Mouse (Mus musculus) hindbrain, embryonic 12.5 days (tissue): ENCODE results near the gene Dab2. TPM values are rescaled to one million over a fixed set of nuclear protein-coding genes. Genes with fewer than 3 reads are reported as not detected.

Experiments
- ATAC-seq: fragments of 200-750 bp; cut with Nextera tagmentation; 2 replicates; pipeline ENCODE4 v1.8.0; 2017; ENCODE audit warnings: moderate TSS enrichment; ENCODE audit not compliant: low FRiP score
- H3K27ac ChIP-seq: fragments of 300-500 bp; sonication (generic); 2 replicates; pipeline ENCODE4 v1.5.1; 2016; ENCODE audit warnings: mild to moderate bottlenecking
- H3K27me3 ChIP-seq: fragments of 300-500 bp; sonication (generic); 2 replicates; pipeline ENCODE4 v1.6.1; 2016; ENCODE audit warnings: mild to moderate bottlenecking
- H3K36me3 ChIP-seq: fragments of 300-500 bp; sonication (generic); 2 replicates; pipeline ENCODE4 v1.6.1; 2016; ENCODE audit warnings: mild to moderate bottlenecking
- H3K4me1 ChIP-seq: fragments of 300-500 bp; sonication (generic); 2 replicates; pipeline ENCODE4 v1.6.1; 2016
- H3K4me2 ChIP-seq: fragments of 300-500 bp; sonication (generic); replicated peaks from 2 replicates; pipeline ENCODE4 v1.6.1; 2016; ENCODE audit warnings: mild to moderate bottlenecking
- H3K4me3 ChIP-seq: fragments of 300-500 bp; sonication (generic); 2 replicates; pipeline ENCODE4 v1.5.1; 2016; ENCODE audit warnings: mild to moderate bottlenecking
- H3K9ac ChIP-seq: fragments of 300-500 bp; sonication (generic); 2 replicates; pipeline ENCODE4 v1.6.1; 2016; ENCODE audit warnings: mild to moderate bottlenecking, moderate library complexity
- H3K9me3 ChIP-seq: fragments of 300-500 bp; sonication (generic); replicated peaks from 2 replicates; pipeline ENCODE4 v1.6.1; 2016; ENCODE audit warnings: mild to moderate bottlenecking
- WGBS: fragments of 180-500 bp; shearing (Covaris S2); methylation state at CpG from one replicate; pipeline ENCODE4 v1.1.7; 2016; 5-methylcytosine and 5-hydroxymethylcytosine counted together
- polyA plus RNA-seq: library from polyadenylated mRNA; unstranded; fragments of >200 nt; fragmentation: Nextera tagmentation; extraction: Ambion mirVana; gene quantifications from 2 replicates; pipeline ENCODE4 v1.2.1, GENCODE M21; 2016

The Dab2 gene
- polyA plus RNA-seq = 63.5 and 81.0 TPM in 2 replicates

GRCm38 (mm10) chr15:6299554-6299953, at the start of gene Dab2:
Dab2 (plus strand) TSS chr15:6299788.
- Histone ChIP-seq H3K27me3 (no peaks in the 10 kb centered on the region), H3K27ac (no peak within 1 kb of the TSS), H3K9ac (no peak within 1 kb of the TSS), H3K4me1 (no peaks in the 10 kb centered on the region), H3K4me2 (no peak within 1 kb of the TSS), H3K36me3 (no peaks in the 10 kb centered on the region), H3K4me3 (no peak within 1 kb of the TSS), H3K9me3 (no peaks in the 10 kb centered on the region)
- no peak for ATAC-seq
- WGBS = 83% methylated on average over 3 of the region's 3 CpGs

GRCm38 (mm10) chr15:6253471-6253870, 46.1 kb upstream of the Dab2 start:
- 95% methylated on average over 2 of the region's 2 CpGs for WGBS
- H3K4me1 ChIP-seq = no peaks in the 10 kb centered on the region
- no peak overlapping the region for H3K9ac ChIP-seq
- no peaks in the 10 kb centered on the region for H3K27me3 ChIP-seq
- H3K27ac ChIP-seq = no peak overlapping the region
- H3K4me2 ChIP-seq = no peak overlapping the region
- H3K4me3 ChIP-seq = no peak overlapping the region
- ATAC-seq = no peak
- H3K36me3 ChIP-seq = no peaks in the 10 kb centered on the region
- H3K9me3 ChIP-seq = no peaks in the 10 kb centered on the region

GRCm38 (mm10) chr15:6254383-6254782, 45.2 kb upstream of the Dab2 start:
- 92% methylated on average over 2 of the region's 2 CpGs for WGBS
- Histone ChIP-seq H3K9ac (no peak overlapping the region), H3K36me3 (no peaks in the 10 kb centered on the region), H3K27ac (no peak overlapping the region), H3K4me3 (no peak overlapping the region), H3K9me3 (no peaks in the 10 kb centered on the region), H3K27me3 (no peaks in the 10 kb centered on the region), H3K4me2 (no peak overlapping the region), H3K4me1 (no peaks in the 10 kb centered on the region)
- no peak for ATAC-seq

GRCm38 (mm10) chr15:6257049-6257448, 42.5 kb upstream of the Dab2 start:
- no peak overlapping the region for H3K9ac ChIP-seq
- no peaks in the 10 kb centered on the region for H3K4me1 ChIP-seq
- H3K4me2 ChIP-seq = no peak overlapping the region
- ATAC-seq = no peak
- H3K36me3 ChIP-seq = no peaks in the 10 kb centered on the region
- H3K27me3 ChIP-seq = no peaks in the 10 kb centered on the region
- no peaks in the 10 kb centered on the region for H3K9me3 ChIP-seq
- whole genome bisulfite sequencing = 85% methylated on average over 2 of the region's 2 CpGs
- no peak overlapping the region for H3K4me3 ChIP-seq
- no peak overlapping the region for H3K27ac ChIP-seq

GRCm38 (mm10) chr15:6259957-6260740, 39.4 kb upstream of the Dab2 start:
- Histone ChIP-seq H3K36me3 (no peaks in the 10 kb centered on the region), H3K27me3 (no peaks in the 10 kb centered on the region), H3K27ac (no peak overlapping the region), H3K4me1 (no peaks in the 10 kb centered on the region), H3K4me3 (no peak overlapping the region), H3K9ac (no peak overlapping the region), H3K4me2 (no peak overlapping the region), H3K9me3 (no peaks in the 10 kb centered on the region)
- WGBS = 9% methylated on average over 3 of the region's 3 CpGs
- ATAC-seq = no peak

GRCm38 (mm10) chr15:6260741-6261430, 38.7 kb upstream of the Dab2 start:
- no peaks in the 10 kb centered on the region for H3K4me1 ChIP-seq
- no peaks in the 10 kb centered on the region for H3K9me3 ChIP-seq
- no peaks in the 10 kb centered on the region for H3K36me3 ChIP-seq
- ATAC-seq = no peak
- H3K27me3 ChIP-seq = no peaks in the 10 kb centered on the region
- no peak overlapping the region for H3K4me3 ChIP-seq
- no peak overlapping the region for H3K27ac ChIP-seq
- H3K9ac ChIP-seq = no peak overlapping the region
- 81% methylated on average over 6 of the region's 6 CpGs for WGBS
- H3K4me2 ChIP-seq = no peak overlapping the region

- H3K4me1 ChIP-seq = no peaks in the 10 kb centered on the region
- WGBS = 84% methylated on average over 3 of the region's 3 CpGs
- no peak overlapping the region for H3K4me3 ChIP-seq
Measured at GRCm38 (mm10) chr15:6267147-6267758, 32.3 kb upstream of the Dab2 start.

GRCm38 (mm10) chr15:6278606-6279468, 20.8 kb upstream of the Dab2 start:
- no peak overlapping the region for H3K4me2 ChIP-seq
- no peaks in the 10 kb centered on the region for H3K27me3 ChIP-seq
- no peaks in the 10 kb centered on the region for H3K4me1 ChIP-seq
- no peak overlapping the region for H3K9ac ChIP-seq
- 69% methylated on average over 11 of the region's 11 CpGs for WGBS
- no peaks in the 10 kb centered on the region for H3K36me3 ChIP-seq
- ATAC-seq = no peak
- H3K27ac ChIP-seq = no peak overlapping the region
- H3K4me3 ChIP-seq = no peak overlapping the region
- no peaks in the 10 kb centered on the region for H3K9me3 ChIP-seq

More at GRCm38 (mm10) chr15:6267147-6267758, 32.3 kb upstream of the Dab2 start:
- no peaks in the 10 kb centered on the region for H3K9me3 ChIP-seq
- ATAC-seq = no peak
- H3K27ac ChIP-seq = no peak overlapping the region
- no peak overlapping the region for H3K4me2 ChIP-seq
- no peaks in the 10 kb centered on the region for H3K27me3 ChIP-seq
- no peak overlapping the region for H3K9ac ChIP-seq
- no peaks in the 10 kb centered on the region for H3K36me3 ChIP-seq

- Histone ChIP-seq H3K4me2 (no peak overlapping the region), H3K4me3 (no peak overlapping the region), H3K4me1 (no peaks in the 10 kb centered on the region), H3K36me3 (no peaks in the 10 kb centered on the region), H3K9me3 (no peaks in the 10 kb centered on the region), H3K9ac (no peak overlapping the region), H3K27ac (no peak overlapping the region), H3K27me3 (no peaks in the 10 kb centered on the region)
- ATAC-seq = no peak
- 54% methylated on average over 4 of the region's 4 CpGs for WGBS
Measured at GRCm38 (mm10) chr15:6280021-6280451, 19.6 kb upstream of the Dab2 start.

GRCm38 (mm10) chr15:6283249-6283648, 16.3 kb upstream of the Dab2 start:
- no peak overlapping the region for H3K4me3 ChIP-seq
- no peak overlapping the region for H3K27ac ChIP-seq
- ATAC-seq = no peak
- H3K36me3 ChIP-seq = no peaks in the 10 kb centered on the region
- no peak overlapping the region for H3K9ac ChIP-seq
- H3K4me1 ChIP-seq = no peaks in the 10 kb centered on the region
- no peak overlapping the region for H3K4me2 ChIP-seq
- 70% methylated on average over 9 of the region's 9 CpGs for WGBS
- H3K27me3 ChIP-seq = no peaks in the 10 kb centered on the region
- no peaks in the 10 kb centered on the region for H3K9me3 ChIP-seq

- Histone ChIP-seq H3K4me1 (no peaks in the 10 kb centered on the region), H3K4me3 (no peak overlapping the region), H3K9ac (no peak overlapping the region), H3K9me3 (no peaks in the 10 kb centered on the region), H3K4me2 (no peak overlapping the region), H3K27ac (no peak overlapping the region), H3K27me3 (no peaks in the 10 kb centered on the region), H3K36me3 (no peaks in the 10 kb centered on the region)
- 78% methylated on average over 2 of the region's 2 CpGs for WGBS
- ATAC-seq = no peak
Measured at GRCm38 (mm10) chr15:6296071-6296470, 3.5 kb upstream of the Dab2 start.

- no peaks in the 10 kb centered on the region for H3K27me3 ChIP-seq
- H3K9me3 ChIP-seq = no peaks in the 10 kb centered on the region
- no peaks in the 10 kb centered on the region for H3K4me1 ChIP-seq
- ATAC-seq = no peak
- no peak overlapping the region for H3K4me2 ChIP-seq
- 93% methylated on average over 3 of the region's 3 CpGs for WGBS
- H3K9ac ChIP-seq = no peak overlapping the region
- H3K27ac ChIP-seq = no peak overlapping the region
- H3K36me3 ChIP-seq = no peaks in the 10 kb centered on the region
- no peak overlapping the region for H3K4me3 ChIP-seq
Measured at GRCm38 (mm10) chr15:6298726-6299125, 862 bp upstream of the Dab2 start.
